Mouse (Mus musculus): Measurements from ENCODE around the gene Anks6. TPM values are rescaled to one million over a fixed set of nuclear protein-coding genes. Genes with fewer than 3 reads are reported as not detected.
A peak's percentile ranks its signal among the peaks of the same experiment; 100 is the strongest.

Anks6 gene
- 0.13 TPM in 1 of 2 replicates, not detected in the other for polyA plus RNA-seq (2012; ENCODE audit: insufficient read depth, low replicate concordance)

DNA sequence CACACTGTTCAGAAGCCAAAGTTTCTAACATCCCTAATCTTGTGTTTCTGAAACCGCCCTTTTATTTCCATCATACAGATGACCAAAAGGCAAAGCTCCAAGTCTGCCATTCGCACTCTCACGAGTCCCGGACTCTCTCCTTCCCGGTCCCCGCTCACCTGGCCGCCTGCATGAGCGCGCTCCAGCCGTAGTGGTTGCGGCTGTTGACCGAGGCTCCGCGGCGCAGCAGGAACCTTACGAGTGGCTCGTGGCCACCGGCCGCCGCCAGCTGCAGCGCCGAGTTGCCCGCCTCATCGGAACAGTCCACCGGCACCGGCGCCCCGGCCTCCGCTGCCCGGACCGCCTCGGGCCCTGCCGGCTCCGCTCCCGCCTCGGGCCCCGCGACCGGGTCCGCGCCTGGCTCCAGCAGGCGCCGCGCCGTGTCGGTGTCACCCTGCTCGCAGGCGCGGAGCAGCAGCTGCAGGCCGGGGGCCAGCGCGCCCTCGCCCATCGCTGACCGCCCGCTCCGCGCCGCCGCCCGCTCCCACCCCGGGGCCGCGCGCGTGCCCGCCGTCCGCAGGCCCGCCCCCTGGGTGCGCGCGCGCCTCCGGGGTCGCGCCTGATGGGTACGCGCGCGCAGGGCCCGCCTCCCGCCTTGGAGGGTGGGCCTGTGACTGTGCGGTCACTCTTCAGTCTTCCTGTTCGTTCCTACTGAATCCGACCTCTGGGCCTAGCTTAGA lies at the start of gene Anks6:
TSS of gene Anks6 (minus strand) at position 637 of the 719 bp plus-strand sequence.
- Histone ChIP-seq H3K4me3 (replicated peaks) (peak within 1 kb of the TSS; percentile 89), H3K4me1 (peaks cover 10% of the 10 kb centered on the region), H3K9me3 (peaks cover 16% of the 10 kb centered on the region), H3K27me3 (replicated peaks) (peaks cover 68% of the 10 kb centered on the region), H3K36me3 (replicated peaks; ENCODE audit: low read length) (no peaks in the 10 kb centered on the region)
- TF ChIP-seq FLI1 (IDR thresholded peaks at IDR 0.05; ENCODE audit: low read length): no peak
- no peak for TF ChIP-seq GATA1 (IDR thresholded peaks at IDR 0.05; ENCODE audit: borderline replicate concordance, low read length)

GRCm38 (mm10) chr4:47103561-47103960 lies 46.3 kb upstream of the Anks6 start:
- no peak for TF ChIP-seq GATA1 (IDR thresholded peaks at IDR 0.05; ENCODE audit: borderline replicate concordance, low read length)
- no peak for TF ChIP-seq FLI1 (IDR thresholded peaks at IDR 0.05; ENCODE audit: low read length)
- Histone ChIP-seq H3K4me3 (replicated peaks) (no peak overlapping the region), H3K27me3 (replicated peaks) (no peaks in the 10 kb centered on the region), H3K36me3 (replicated peaks; ENCODE audit: low read length) (no peaks in the 10 kb centered on the region), H3K4me1 (no peaks in the 10 kb centered on the region), H3K9me3 (peaks cover 7% of the 10 kb centered on the region)

DNA sequence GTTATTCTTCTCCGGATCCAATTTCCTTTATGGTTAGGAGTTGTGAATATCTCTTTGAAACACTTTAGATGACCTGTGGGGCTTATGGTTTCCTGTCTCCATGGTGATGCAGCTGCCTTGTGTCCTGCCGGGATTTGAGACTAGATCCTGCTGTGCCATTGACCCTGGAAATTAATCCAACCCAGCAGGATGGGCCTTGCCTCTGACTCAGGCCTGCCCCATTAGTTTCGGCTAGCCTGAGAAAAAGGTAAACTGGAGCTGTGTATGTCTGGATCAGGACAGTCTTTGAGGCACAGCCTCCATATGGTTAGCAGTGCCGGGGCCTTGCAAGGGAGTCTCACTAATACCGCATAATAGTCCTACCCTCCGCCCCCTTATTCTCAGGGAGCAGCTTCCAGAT lies 36.4 kb upstream of the Anks6 start:
- Histone ChIP-seq H3K36me3 (replicated peaks; ENCODE audit: low read length) (no peaks in the 10 kb centered on the region), H3K9me3 (peaks cover 3% of the 10 kb centered on the region; the same call in 1 of the 2 replicates), H3K4me1 (peaks cover 14% of the 10 kb centered on the region), H3K27me3 (replicated peaks) (peaks cover 50% of the 10 kb centered on the region), H3K4me3 (replicated peaks) (no peak overlapping the region)
- TF ChIP-seq FLI1 (IDR thresholded peaks at IDR 0.05; ENCODE audit: low read length): no peak
- no peak for TF ChIP-seq GATA1 (IDR thresholded peaks at IDR 0.05; ENCODE audit: borderline replicate concordance, low read length)

- TF ChIP-seq GATA1 (IDR thresholded peaks at IDR 0.05; ENCODE audit: borderline replicate concordance, low read length): no peak
- H3K4me1 ChIP-seq: peaks cover 14% of the 10 kb centered on the region
- peaks cover 51% of the 10 kb centered on the region for H3K27me3 ChIP-seq (replicated peaks)
- no peaks in the 10 kb centered on the region for H3K36me3 ChIP-seq (replicated peaks; ENCODE audit: low read length)
- H3K4me3 ChIP-seq (replicated peaks): no peak overlapping the region
- peaks cover 3% of the 10 kb centered on the region; the same call in 1 of the 2 replicates for H3K9me3 ChIP-seq
These were observed 35.9 kb upstream of the Anks6 start for GRCm38 (mm10) chr4:47093161-47093560.

GRCm38 (mm10) chr4:47092387-47093021 lies 35.3 kb upstream of the Anks6 start:
- no peak for TF ChIP-seq FLI1 (IDR thresholded peaks at IDR 0.05; ENCODE audit: low read length)
- no peak for TF ChIP-seq GATA1 (IDR thresholded peaks at IDR 0.05; ENCODE audit: borderline replicate concordance, low read length)
- Histone ChIP-seq H3K4me3 (replicated peaks) (peak overlapping the region; percentile 92), H3K9me3 (no peaks in the 10 kb centered on the region), H3K36me3 (replicated peaks; ENCODE audit: low read length) (no peaks in the 10 kb centered on the region), H3K27me3 (replicated peaks) (peaks cover 51% of the 10 kb centered on the region), H3K4me1 (peaks cover 14% of the 10 kb centered on the region)

DNA sequence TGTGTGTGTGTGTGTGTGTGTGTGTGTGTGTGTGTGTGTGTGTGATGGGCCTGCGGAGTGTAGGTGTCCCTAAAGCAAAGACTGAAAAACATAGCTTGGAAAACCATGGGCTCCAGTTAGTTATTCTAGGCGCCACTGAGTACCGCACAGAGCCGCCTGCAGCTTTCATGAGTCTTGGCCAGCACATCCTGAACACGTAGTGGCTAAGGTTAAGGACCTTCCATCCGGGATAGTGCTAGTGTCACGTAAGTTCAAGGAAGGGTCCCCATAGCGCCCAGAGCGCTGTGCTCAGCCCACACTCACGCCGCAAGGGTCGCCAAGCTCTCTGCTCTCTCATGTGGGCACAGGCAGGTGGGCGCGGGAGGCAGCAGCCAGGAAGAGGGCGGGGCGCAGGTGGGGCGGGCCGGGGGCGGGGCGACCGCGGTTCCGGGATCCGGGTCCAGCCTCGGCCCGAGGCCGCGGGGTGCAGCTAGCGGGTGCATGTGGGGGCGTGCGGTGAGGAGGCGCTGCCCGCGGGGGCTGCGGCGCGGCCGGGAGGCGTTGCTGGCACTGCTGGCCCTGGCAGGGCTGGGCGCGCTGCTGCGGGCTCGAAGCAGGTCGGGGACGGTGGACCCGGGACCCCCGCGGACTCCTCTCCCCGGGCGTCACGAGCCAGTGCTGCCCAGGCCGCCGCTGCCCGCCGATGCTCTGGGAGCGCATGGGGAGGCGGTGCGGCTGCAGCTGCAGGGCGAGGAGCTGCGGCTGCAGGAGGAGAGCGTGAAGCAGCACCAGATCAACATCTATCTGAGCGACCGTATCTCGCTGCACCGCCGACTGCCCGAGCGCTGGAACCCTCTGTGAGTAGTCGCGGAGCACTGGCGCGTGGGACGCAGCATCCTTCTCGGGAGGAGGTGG lies 34.5 kb upstream of the Anks6 start, which contains the start of gene Galnt12:
TSS of gene Galnt12 (plus strand) at position 417 of the 894 bp plus-strand sequence.
- peaks cover 14% of the 10 kb centered on the region for H3K4me1 ChIP-seq
- no peaks in the 10 kb centered on the region for H3K36me3 ChIP-seq (replicated peaks; ENCODE audit: low read length)
- H3K9me3 ChIP-seq: no peaks in the 10 kb centered on the region
- H3K4me3 ChIP-seq (replicated peaks): peak within 1 kb of the TSS; percentile 92
- TF ChIP-seq FLI1 (IDR thresholded peaks at IDR 0.05; ENCODE audit: low read length) (no peak), GATA1 (IDR thresholded peaks at IDR 0.05; ENCODE audit: borderline replicate concordance, low read length) (no peak)
- peaks cover 51% of the 10 kb centered on the region for H3K27me3 ChIP-seq (replicated peaks)

- Histone ChIP-seq H3K4me1 (peaks cover 14% of the 10 kb centered on the region), H3K36me3 (replicated peaks; ENCODE audit: low read length) (no peaks in the 10 kb centered on the region), H3K27me3 (replicated peaks) (peaks cover 46% of the 10 kb centered on the region), H3K4me3 (replicated peaks) (no peak overlapping the region), H3K9me3 (no peaks in the 10 kb centered on the region)
- no peak for TF ChIP-seq GATA1 (IDR thresholded peaks at IDR 0.05; ENCODE audit: borderline replicate concordance, low read length)
- TF ChIP-seq FLI1 (IDR thresholded peaks at IDR 0.05; ENCODE audit: low read length): no peak
These were observed 31.4 kb upstream of the Anks6 start for GRCm38 (mm10) chr4:47088671-47089070.

GRCm38 (mm10) chr4:47083824-47084223 lies 26.6 kb upstream of the Anks6 start:
- TF ChIP-seq FLI1 (IDR thresholded peaks at IDR 0.05; ENCODE audit: low read length) (no peak), GATA1 (IDR thresholded peaks at IDR 0.05; ENCODE audit: borderline replicate concordance, low read length) (no peak)
- H3K27me3 ChIP-seq (replicated peaks): peaks cover 15% of the 10 kb centered on the region
- H3K4me1 ChIP-seq: no peaks in the 10 kb centered on the region
- H3K36me3 ChIP-seq (replicated peaks; ENCODE audit: low read length): no peaks in the 10 kb centered on the region
- no peaks in the 10 kb centered on the region for H3K9me3 ChIP-seq
- no peak overlapping the region for H3K4me3 ChIP-seq (replicated peaks)

- Histone ChIP-seq H3K9me3 (no peaks in the 10 kb centered on the region), H3K27me3 (replicated peaks) (peaks cover 15% of the 10 kb centered on the region), H3K4me3 (replicated peaks) (no peak overlapping the region), H3K36me3 (replicated peaks; ENCODE audit: low read length) (no peaks in the 10 kb centered on the region), H3K4me1 (no peaks in the 10 kb centered on the region)
- TF ChIP-seq FLI1 (IDR thresholded peaks at IDR 0.05; ENCODE audit: low read length) (no peak), GATA1 (IDR thresholded peaks at IDR 0.05; ENCODE audit: borderline replicate concordance, low read length) (no peak)
These were observed 23.4 kb upstream of the Anks6 start for GRCm38 (mm10) chr4:47080647-47081010.
